Mouse (Mus musculus) MEL (cell line): ENCODE measurements at regions not wholly inside any gene's neighbourhood (a gene's known extent, or its start where the extent isn't known, plus 50 kb on each side); places are given as distances from the start of the nearest gene placed in this dataset.

ENCODE experiments used
- DNase-seq: peaks from one replicate; pipeline ENCODE4 v3.0.0; 2011; ENCODE audit warnings: low read depth, low spot score
- H3K27ac ChIP-seq: 2 replicates; pipeline ENCODE4 v1.5.1; 2012; ENCODE audit warnings: low read depth, mild to moderate bottlenecking, control low read depth, low read length, moderate library complexity; ENCODE audit not compliant: control insufficient read depth
- H3K27me3 ChIP-seq, 2 experiments: fragments of 150-350 bp in 1 of 2; sonication (generic) in 1 of 2; 2 replicates each; pipeline ENCODE4 v1.6.1; 2012; ENCODE audit warnings: low read length in 2 of 2, mild to moderate bottlenecking in 2 of 2, improper control_type of control experiment in 1 of 2, moderate library complexity in 1 of 2; ENCODE audit not compliant: insufficient read depth in 2 of 2, control insufficient read depth in 1 of 2
- H3K36me3 ChIP-seq, 2 experiments: 2 replicates each; pipeline ENCODE4 v1.6.1; 2012 to 2014; ENCODE audit warnings: low read length in 2 of 2, improper control_type of control experiment in 1 of 2, inconsistent platforms in 1 of 2, mild to moderate bottlenecking in 1 of 2; ENCODE audit not compliant: insufficient read depth in 2 of 2, control insufficient read depth in 1 of 2
- H3K4me1 ChIP-seq, 2 experiments: fragments of 150-350 bp in 1 of 2; sonication (generic) in 1 of 2; 2 replicates each; pipeline ENCODE4 v1.6.1; 2012; ENCODE audit warnings: low read length in 2 of 2, improper control_type of control experiment in 1 of 2, mild to moderate bottlenecking in 1 of 2; ENCODE audit not compliant: insufficient read depth in 2 of 2, control insufficient read depth in 1 of 2
- H3K4me3 ChIP-seq, 2 experiments: fragments of 150-350 bp in 1 of 2; sonication (generic) in 1 of 2; 2 replicates each; pipeline ENCODE4 v1.5.1; 2012; ENCODE audit warnings: low read depth in 2 of 2, low read length in 2 of 2, mild to moderate bottlenecking in 2 of 2, moderate library complexity in 2 of 2, control low read depth in 1 of 2, improper control_type of control experiment in 1 of 2; ENCODE audit not compliant: control insufficient read depth in 1 of 2, insufficient read depth in 1 of 2
- H3K79me2 ChIP-seq: 2 replicates; pipeline ENCODE4 v1.6.1; 2012; ENCODE audit warnings: mild to moderate bottlenecking, low read length, moderate library complexity; ENCODE audit not compliant: control insufficient read depth, poor library complexity, insufficient read depth
- H3K9ac ChIP-seq: 2 replicates; pipeline ENCODE4 v1.6.1; 2012; ENCODE audit warnings: low read depth, mild to moderate bottlenecking, control low read depth, low read length, moderate library complexity; ENCODE audit not compliant: control insufficient read depth, poor library complexity, severe bottlenecking
- H3K9me3 ChIP-seq: fragments of 150-350 bp; sonication (generic); replicated peaks from 2 replicates; pipeline ENCODE4 v1.6.1; 2012; ENCODE audit warnings: mild to moderate bottlenecking, low read length, improper control_type of control experiment, moderate library complexity; ENCODE audit not compliant: insufficient read depth
- CTCF ChIP-seq, 3 experiments: IDR thresholded peaks in 2 of 3; conservative IDR thresholded peaks in 1 of 3; 2 replicates each; pipeline ENCODE4 v1.5.1; 2011 to 2012; ENCODE audit warnings: low read length in 3 of 3, low read depth in 2 of 3, mild to moderate bottlenecking in 2 of 3, improper control_type of control experiment in 1 of 3, inconsistent platforms in 1 of 3, mixed read lengths in 1 of 3, moderate library complexity in 1 of 3; ENCODE audit not compliant: control insufficient read depth in 1 of 3, insufficient read depth in 1 of 3, poor library complexity in 1 of 3, severe bottlenecking in 1 of 3
- ELF1 ChIP-seq: IDR thresholded peaks from 2 replicates; pipeline ENCODE4 v1.6.1; 2014; ENCODE audit warnings: low read depth, mild to moderate bottlenecking, inconsistent platforms, low read length, improper control_type of control experiment, moderate library complexity
- GATA1 ChIP-seq: IDR thresholded peaks from 2 replicates; pipeline ENCODE4 v1.6.1; 2011; ENCODE audit warnings: low read depth, low read length, improper control_type of control experiment
- HCFC1 ChIP-seq: IDR thresholded peaks from 2 replicates; pipeline ENCODE4 v1.6.1; 2012; ENCODE audit warnings: low read depth, mild to moderate bottlenecking, inconsistent platforms, low read length, improper control_type of control experiment, moderate library complexity
- MEF2A ChIP-seq: IDR thresholded peaks from 2 replicates; pipeline ENCODE4 v1.6.1; 2014; ENCODE audit warnings: low read depth, mild to moderate bottlenecking, inconsistent platforms, low read length, improper control_type of control experiment; ENCODE audit not compliant: poor library complexity, insufficient replicate concordance, severe bottlenecking; ENCODE audit errors: extremely low read depth
- MYC ChIP-seq: IDR thresholded peaks from 2 replicates; pipeline ENCODE4 v1.6.1; 2011; ENCODE audit warnings: low read depth, mild to moderate bottlenecking, low read length, improper control_type of control experiment, moderate library complexity
- NELFE ChIP-seq: IDR thresholded peaks from 2 replicates; pipeline ENCODE4 v1.6.1; 2011; ENCODE audit warnings: low read depth, low read length, improper control_type of control experiment
- RAD21 ChIP-seq: IDR thresholded peaks from 2 replicates; pipeline ENCODE4 v1.6.1; 2011; ENCODE audit warnings: mild to moderate bottlenecking, low read depth, low read length, improper control_type of control experiment
- SMC3 ChIP-seq: IDR thresholded peaks from 2 replicates; pipeline ENCODE4 v1.6.1; 2011; ENCODE audit warnings: low read depth, low read length, improper control_type of control experiment
- TCF12 ChIP-seq: IDR thresholded peaks from 2 replicates; pipeline ENCODE4 v1.6.1; 2014; ENCODE audit warnings: low read depth, mild to moderate bottlenecking, inconsistent platforms, low read length, improper control_type of control experiment, moderate library complexity
- USF2 ChIP-seq, 2 experiments: IDR thresholded peaks; 2 replicates each; pipeline ENCODE4 v1.6.1; 2011 to 2012; ENCODE audit warnings: improper control_type of control experiment in 2 of 2, low read length in 2 of 2, borderline replicate concordance in 1 of 2, inconsistent platforms in 1 of 2, low read depth in 1 of 2, mild to moderate bottlenecking in 1 of 2; ENCODE audit not compliant: insufficient read depth in 1 of 2
- ZC3H11A ChIP-seq: IDR thresholded peaks from 2 replicates; pipeline ENCODE4 v1.6.1; 2012; ENCODE audit warnings: low read depth, mild to moderate bottlenecking, inconsistent platforms, low read length, improper control_type of control experiment
- ZKSCAN1 ChIP-seq: IDR thresholded peaks from 2 replicates; pipeline ENCODE4 v1.6.1; 2012; ENCODE audit warnings: low read depth, mild to moderate bottlenecking, inconsistent platforms, low read length, improper control_type of control experiment, moderate library complexity

DNA sequence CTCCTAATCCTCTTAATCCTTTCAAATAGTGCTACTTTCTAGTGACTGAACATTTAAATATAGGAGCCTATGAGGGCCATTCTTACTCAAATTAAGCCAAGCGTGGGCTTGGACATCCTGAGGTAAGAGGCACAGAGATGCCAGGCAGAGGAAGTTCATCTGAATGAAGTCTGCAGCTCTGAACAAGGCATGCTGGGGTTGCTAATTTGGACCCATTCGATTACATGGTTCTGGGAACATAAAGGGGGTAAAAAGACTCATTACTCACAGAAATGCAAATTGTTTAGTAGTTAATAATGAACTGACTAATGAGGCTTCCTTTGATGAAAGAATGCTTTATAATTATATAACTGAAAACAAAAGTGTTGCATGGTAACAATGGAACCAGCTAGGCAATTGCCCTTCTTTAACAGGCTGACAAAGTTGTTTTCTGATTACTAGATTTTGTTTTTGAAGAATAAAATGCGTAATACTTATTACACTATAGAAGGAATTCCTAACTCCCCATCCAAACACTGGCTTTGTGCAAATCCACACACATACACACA, 127.1 kb upstream of the Prkcq start:
- Histone ChIP-seq H3K27ac (no peak overlapping the region), H3K4me1 (no peaks in the 10 kb centered on the region), H3K36me3 (no peaks in the 10 kb centered on the region), H3K9me3 (no peaks in the 10 kb centered on the region), H3K27me3 (no peaks in the 10 kb centered on the region; a peak in 1 of 4 replicates), H3K79me2 (no peaks in the 10 kb centered on the region), H3K4me3 (no peak overlapping the region)
- no peak for DNase-seq
- no peak for TF ChIP-seq TCF12
- TF ChIP-seq MEF2A = no peak
- TF ChIP-seq ZKSCAN1 = no peak
- no peak for TF ChIP-seq MYC
- no peak for TF ChIP-seq HCFC1
- no peak for TF ChIP-seq USF2 (IDR thresholded peaks at IDR 0.05; ENCODE audit: borderline replicate concordance in 1 of 2, insufficient read depth in 1 of 2, low read depth in 1 of 2, low read length in 2 of 2)
- no peak for TF ChIP-seq RAD21
- TF ChIP-seq, all 39 proteins: peak for 0
- no peak overlapping the region for H3K9ac ChIP-seq

DNA sequence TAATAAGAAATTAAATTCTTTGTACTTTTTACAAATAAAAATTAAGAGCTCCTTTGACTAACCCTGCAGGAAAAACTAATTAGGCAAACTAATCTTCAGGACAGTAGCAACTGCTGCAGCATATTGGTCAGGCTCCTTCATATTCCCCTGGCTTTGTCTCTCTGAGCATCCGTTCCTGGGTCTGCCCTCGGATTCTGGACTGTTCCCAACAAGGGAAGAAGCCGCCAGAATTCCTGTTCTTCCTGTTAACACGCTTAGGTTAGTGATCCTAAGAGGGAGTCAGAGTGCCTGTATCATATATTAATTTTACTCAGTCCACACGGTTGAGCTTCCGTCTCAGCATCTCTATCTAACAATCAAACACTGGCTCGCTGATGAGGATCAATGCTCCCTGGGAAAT, 120.3 kb upstream of the Prkcq start:
- Histone ChIP-seq H3K79me2 (no peaks in the 10 kb centered on the region), H3K27me3 (no peaks in the 10 kb centered on the region; a peak in 2 of 4 replicates), H3K27ac (no peak overlapping the region), H3K4me1 (no peaks in the 10 kb centered on the region), H3K4me3 (no peak overlapping the region), H3K9me3 (no peaks in the 10 kb centered on the region), H3K9ac (no peak overlapping the region), H3K36me3 (no peaks in the 10 kb centered on the region)
- no peak for DNase-seq
- TF ChIP-seq TCF12 = no peak
- TF ChIP-seq ELF1 = no peak
- no peak for TF ChIP-seq GATA1

DNA sequence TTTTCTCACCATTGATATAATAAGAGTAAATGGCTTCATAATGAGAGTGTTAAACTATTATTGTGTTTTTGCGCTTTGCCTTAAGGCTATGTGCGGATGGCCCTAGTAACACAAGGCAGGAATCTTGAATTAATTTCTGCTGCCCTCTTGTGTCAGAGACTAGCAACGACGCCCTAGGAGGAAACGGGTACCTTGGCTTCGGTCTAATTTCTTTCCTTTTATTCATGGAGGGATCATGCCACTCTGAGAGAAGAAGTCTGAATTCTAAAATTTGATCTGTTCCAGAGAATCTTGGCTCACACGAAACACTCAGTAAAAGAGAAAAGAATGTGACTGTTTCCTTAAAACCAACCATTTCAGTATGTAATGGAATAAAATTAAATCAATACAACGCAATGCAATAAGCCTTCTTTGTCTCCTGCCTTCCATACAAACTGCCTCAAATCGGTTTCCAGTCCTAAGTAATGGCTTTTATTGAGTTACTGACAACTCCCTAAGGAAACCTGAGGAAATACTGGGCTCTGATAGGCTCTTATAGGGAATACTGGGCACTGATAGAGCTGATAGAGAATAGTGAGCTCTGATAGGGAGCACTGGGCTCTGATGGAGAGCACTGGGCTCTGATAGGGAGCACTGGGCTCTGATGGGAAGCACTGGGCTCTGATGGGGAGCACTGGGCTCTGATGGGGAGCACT, 112.0 kb upstream of the Prkcq start:
- TF ChIP-seq ZC3H11A (peak; percentile 19; the same call in 1 of the 2 replicates), NELFE (no peak), CTCF (IDR thresholded peaks at IDR 0.05 in 2 of 3, conservative IDR thresholded peaks at IDR 0.05 in 1 of 3; ENCODE audit: control insufficient read depth in 1 of 3, insufficient read depth in 1 of 3, low read depth in 2 of 3, low read length in 3 of 3, poor library complexity in 1 of 3, severe bottlenecking in 1 of 3) (peak; percentile 56 to 71 (median 61)), SMC3 (peak; percentile 70), RAD21 (peak; percentile 67)
- Histone ChIP-seq H3K9ac (no peak overlapping the region), H3K79me2 (no peaks in the 10 kb centered on the region), H3K4me3 (no peak overlapping the region), H3K36me3 (no peaks in the 10 kb centered on the region), H3K27ac (no peak overlapping the region), H3K4me1 (no peaks in the 10 kb centered on the region), H3K27me3 (no peaks in the 10 kb centered on the region), H3K9me3 (no peaks in the 10 kb centered on the region)
- peak; percentile 32 for DNase-seq
